Mouse (Mus musculus): ENCODE results near the gene Maml3.

DNA sequence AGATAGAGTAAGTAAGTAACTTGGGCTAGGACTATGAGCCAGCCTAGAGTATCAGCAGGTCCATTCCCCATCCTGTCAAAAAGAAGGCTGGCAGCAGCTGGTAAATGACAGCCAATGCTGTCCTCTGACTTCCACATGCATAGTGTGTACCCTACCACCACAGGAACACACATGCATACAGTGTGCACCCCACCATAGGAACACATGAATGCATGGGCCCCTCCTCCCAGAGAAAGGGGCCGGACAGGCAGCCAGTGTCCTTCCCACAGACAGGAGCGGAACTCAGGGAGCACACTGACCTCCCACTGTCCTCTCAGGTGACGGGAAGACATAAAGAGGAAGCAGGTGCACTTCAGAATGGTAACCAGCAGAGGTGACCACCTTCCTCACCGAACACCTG lies 188.0 kb downstream of the Maml3 start:
- TF ChIP-seq CTCF (IDR thresholded peaks at IDR 0.05; ENCODE audit: low read depth, low read length), result no peak
- no peak for TF ChIP-seq POLR2A (IDR thresholded peaks at IDR 0.05; ENCODE audit: borderline replicate concordance, low read depth, low read length)
